Mouse (Mus musculus): ENCODE data around the gene Gm49450. TPM values are rescaled to one million over a fixed set of nuclear protein-coding genes. Genes with fewer than 3 reads are reported as not detected.

Gene Gm49450
- polyA plus RNA-seq (2021; fragmentation: Nextera tagmentation) = not detected in 2 replicates
- long read RNA-seq, experiment 1, partial matches to known transcripts = 9 of 16 reads
- long read RNA-seq, experiment 1, other reads (novel, unspliced or antisense) = 7 of 16 reads
- long read RNA-seq, experiment 2, partial matches to known transcripts = 0 of 1 reads
- long read RNA-seq, experiment 2, other reads (novel, unspliced or antisense) = 1 of 1 reads

DNA sequence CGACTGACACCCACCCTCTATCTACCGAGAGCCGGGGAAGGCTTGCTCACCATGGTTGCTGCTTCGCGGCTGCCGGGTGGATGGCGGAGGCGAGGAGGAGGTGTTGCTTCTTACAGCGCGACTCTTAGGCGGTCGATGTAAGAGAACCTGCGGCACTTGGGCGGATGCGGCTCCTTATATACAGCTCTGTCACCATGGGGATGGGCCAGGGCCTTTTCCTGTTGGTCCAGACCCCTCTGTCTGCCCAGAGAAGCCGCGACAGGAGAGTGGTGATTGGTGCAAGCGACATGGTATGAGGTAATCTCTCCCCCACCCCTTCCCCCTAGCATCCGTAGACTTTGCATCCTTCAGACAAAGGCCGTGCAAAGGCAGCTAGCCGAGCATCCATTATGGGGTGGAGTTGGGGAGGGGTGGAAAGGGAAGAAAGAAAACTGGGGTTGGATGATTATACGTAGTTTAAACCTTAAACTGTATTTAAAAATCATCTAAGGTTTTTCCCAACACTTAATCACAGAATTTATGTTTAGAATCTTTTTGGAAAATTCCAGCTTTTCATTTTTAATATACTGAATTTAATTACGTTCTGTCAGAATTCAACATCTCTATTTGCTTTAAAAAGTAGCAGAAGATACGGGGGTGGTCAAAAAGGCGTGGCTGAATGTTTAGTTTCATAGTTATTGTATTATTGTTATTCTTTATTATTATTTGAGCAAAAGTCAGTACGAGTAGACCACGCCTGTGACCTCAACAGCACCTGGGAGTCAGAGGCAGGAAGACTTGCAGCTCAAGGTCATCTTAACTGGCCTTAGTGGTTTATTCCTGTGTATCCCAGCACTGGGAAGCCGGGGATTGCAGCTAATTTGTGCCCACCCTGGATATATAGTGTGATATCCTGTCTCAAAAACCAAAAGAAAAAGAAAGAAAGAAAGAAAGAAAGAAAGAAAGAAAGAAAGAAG lies at the start of gene Gm49450, which contains the start of gene Tuba1a:
TSS of gene Gm49450 (minus strand) at position 151 of the 956 bp plus-strand sequence.
TSS of gene Tuba1a (minus strand) at position 303 of the 956 bp plus-strand sequence.

DNA sequence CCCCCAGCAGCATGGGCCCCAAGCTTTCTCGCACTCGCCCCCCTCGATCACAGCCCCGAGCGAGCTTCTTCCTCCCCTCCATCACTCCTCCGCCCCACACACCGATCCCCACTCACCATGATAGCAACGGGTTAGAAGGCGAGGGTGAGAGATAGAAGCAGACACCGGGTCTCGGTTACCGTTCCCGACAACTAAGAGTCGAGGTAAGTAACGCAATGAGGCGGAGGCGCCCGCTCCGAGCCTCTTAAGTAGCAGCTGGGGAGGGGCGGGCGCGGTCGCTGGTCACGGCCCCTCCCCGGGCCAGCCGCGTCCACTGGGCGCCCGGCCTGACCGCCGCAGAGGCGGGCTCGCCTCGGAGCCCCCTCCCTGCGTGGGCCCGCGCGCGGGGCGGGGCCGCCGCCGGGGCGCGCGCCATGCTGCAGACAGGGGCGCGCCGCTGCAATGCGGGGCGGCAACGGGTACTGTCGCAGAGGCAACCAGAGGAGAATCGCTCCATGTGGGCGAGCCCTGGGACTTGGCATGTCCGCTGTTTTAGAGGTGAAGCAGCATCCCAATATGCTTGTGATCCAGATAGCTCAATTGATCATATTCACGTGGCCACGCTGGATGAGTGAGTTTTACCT lies 19.0 kb downstream of the Gm49450 start, which contains the start of gene Tuba1b:
TSS of gene Tuba1b (minus strand) at position 349 of the 623 bp plus-strand sequence.

DNA sequence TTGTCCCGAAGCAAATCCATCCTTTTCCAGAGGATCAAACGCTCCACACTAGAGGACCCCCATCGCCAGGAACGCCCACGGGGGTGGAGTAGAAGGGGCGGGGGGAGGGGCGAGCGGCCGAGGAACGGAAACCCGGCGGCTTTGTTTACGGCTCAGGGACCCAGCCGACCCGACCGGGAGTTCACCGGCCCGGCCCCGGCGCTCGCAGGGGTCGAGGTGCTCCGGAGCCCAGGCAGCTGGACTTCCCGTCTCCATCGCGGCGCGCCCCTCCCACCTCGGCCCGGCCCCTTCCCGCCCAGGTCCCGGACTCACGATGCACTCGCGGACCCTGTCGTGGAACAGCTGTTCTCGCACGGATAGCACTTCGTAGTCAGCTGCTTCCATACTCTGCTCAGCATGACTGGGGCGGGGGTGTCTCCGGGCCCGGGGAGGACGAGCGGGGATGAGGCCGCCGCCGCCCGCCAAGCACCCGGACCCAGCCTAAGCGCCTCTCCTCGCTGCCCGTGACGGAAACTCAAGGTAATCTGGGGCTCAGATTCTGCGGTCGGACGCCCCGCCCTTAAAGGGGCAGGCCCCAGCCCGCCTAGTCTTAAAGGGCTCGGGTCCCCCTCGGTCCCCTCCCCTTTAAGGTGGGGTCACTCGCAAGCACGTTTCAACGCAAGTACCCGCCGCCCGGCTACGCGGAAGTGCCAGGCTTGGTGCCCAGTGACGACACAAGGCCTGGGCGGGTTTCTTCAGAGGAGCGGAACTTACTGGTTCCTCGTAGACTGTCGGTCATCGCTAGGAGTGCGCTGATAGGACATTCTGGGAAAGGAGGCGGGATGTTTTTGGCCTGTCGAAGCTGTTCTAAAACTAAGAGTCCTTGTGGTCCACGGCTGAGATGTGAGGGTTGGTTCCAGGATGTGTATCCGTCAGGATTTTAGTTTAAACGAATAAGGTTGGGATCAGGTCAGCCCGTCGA lies 35.5 kb downstream of the Gm49450 start, which contains the start of gene Lmbr1l:
TSS of gene Lmbr1l (minus strand) at position 694 of the 961 bp plus-strand sequence.

GRCm38 (mm10) chr15:98897928-98898800 lies 55.2 kb downstream of the Gm49450 start, which contains the start of gene Dhh:
Dhh (minus strand) TSS chr15:98898540.

GRCm38 (mm10) chr15:98893940-98894745 lies 59.2 kb downstream of the Gm49450 start, which contains the start of gene Rhebl1:
Rhebl1 (minus strand) TSS chr15:98894540.

Other genes with a start within 250 kb of the Gm49450 start
- gene Ccdc65, start 245.3 kb downstream of the Gm49450 start, polyA plus RNA-seq (2021; fragmentation: Nextera tagmentation) = 8.6 and 9.4 TPM in 2 replicates
- 3.7 and 4.3 TPM in 2 replicates for gene Fkbp11, start 225.4 kb downstream of the Gm49450 start, polyA plus RNA-seq (2021; fragmentation: Nextera tagmentation)
- 83.7 and 260 TPM in 2 replicates for gene Arf3, start 190.3 kb downstream of the Gm49450 start, polyA plus RNA-seq (2021; fragmentation: Nextera tagmentation)
- 0.10 TPM in 1 of 2 replicates, not detected in the other for gene Wnt10b, start 175.4 kb downstream of the Gm49450 start, polyA plus RNA-seq (2021; fragmentation: Nextera tagmentation)
- 0.93 and 1.6 TPM in 2 replicates for gene Wnt1, start 163.7 kb downstream of the Gm49450 start, polyA plus RNA-seq (2021; fragmentation: Nextera tagmentation)
- 59.9 and 75.6 TPM in 2 replicates for gene Ddn, start 144.1 kb downstream of the Gm49450 start, polyA plus RNA-seq (2021; fragmentation: Nextera tagmentation)
- 67.4 and 70.2 TPM in 2 replicates for gene Prkag1, start 122.0 kb downstream of the Gm49450 start, polyA plus RNA-seq (2021; fragmentation: Nextera tagmentation)
- 9.8 and 13.0 TPM in 2 replicates for gene Kmt2d, start 82.3 kb downstream of the Gm49450 start, polyA plus RNA-seq (2021; fragmentation: Nextera tagmentation)
- gene Rhebl1, start 59.0 kb downstream of the Gm49450 start, polyA plus RNA-seq (2021; fragmentation: Nextera tagmentation) = 9.0 and 9.2 TPM in 2 replicates
- gene Dhh, start 55.0 kb downstream of the Gm49450 start, polyA plus RNA-seq (2021; fragmentation: Nextera tagmentation) = 0.10 and 0.11 TPM in 2 replicates
- gene Lmbr1l, start 35.3 kb downstream of the Gm49450 start, polyA plus RNA-seq (2021; fragmentation: Nextera tagmentation) = 1.4 and 1.8 TPM in 2 replicates
- 1,314 and 1,433 TPM in 2 replicates for gene Tuba1b, start 19.0 kb downstream of the Gm49450 start, polyA plus RNA-seq (2021; fragmentation: Nextera tagmentation)
- 2,725 and 3,450 TPM in 2 replicates for gene Tuba1a, start 152 bp upstream of the Gm49450 start, polyA plus RNA-seq (2021; fragmentation: Nextera tagmentation)
- 2.0 and 2.2 TPM in 2 replicates for gene Tuba1c, start 76.3 kb upstream of the Gm49450 start, polyA plus RNA-seq (2021; fragmentation: Nextera tagmentation)
- gene Prph, start 101.6 kb upstream of the Gm49450 start, polyA plus RNA-seq (2021; fragmentation: Nextera tagmentation) = 1.9 and 2.1 TPM in 2 replicates
- 0.09 TPM in 1 of 2 replicates, not detected in the other for gene Troap, start 121.0 kb upstream of the Gm49450 start, polyA plus RNA-seq (2021; fragmentation: Nextera tagmentation)
- not detected in 2 replicates for gene C1ql4, start 134.3 kb upstream of the Gm49450 start, polyA plus RNA-seq (2021; fragmentation: Nextera tagmentation)
- gene Dnajc22, start 139.6 kb upstream of the Gm49450 start, polyA plus RNA-seq (2021; fragmentation: Nextera tagmentation) = 0.32 TPM in 1 of 2 replicates, not detected in the other
- gene Spats2, start 172.4 kb upstream of the Gm49450 start, polyA plus RNA-seq (2021; fragmentation: Nextera tagmentation) = 5.8 and 7.5 TPM in 2 replicates